Mouse (Mus musculus) heart, adult 2 months (tissue): ENCODE data around the gene Lars2.

ENCODE experiments used
- CTCF ChIP-seq: fragments of 200-600 bp; IDR thresholded peaks from 2 replicates; pipeline ENCODE4 v1.8.1; 2022; ENCODE audit warnings: antibody characterized with exemption, mild to moderate bottlenecking, moderate library complexity
- EP300 ChIP-seq: fragments of 200-500 bp; IDR thresholded peaks from 2 replicates; pipeline ENCODE4 v1.6.1; 2011; ENCODE audit warnings: low read depth, low read length, control low read depth; ENCODE audit not compliant: insufficient read depth
- POLR2A ChIP-seq: fragments of 200-500 bp; IDR thresholded peaks from 2 replicates; pipeline ENCODE4 v1.6.1; 2011; ENCODE audit warnings: mild to moderate bottlenecking, low read depth, low read length, control low read depth; ENCODE audit not compliant: insufficient read depth

DNA sequence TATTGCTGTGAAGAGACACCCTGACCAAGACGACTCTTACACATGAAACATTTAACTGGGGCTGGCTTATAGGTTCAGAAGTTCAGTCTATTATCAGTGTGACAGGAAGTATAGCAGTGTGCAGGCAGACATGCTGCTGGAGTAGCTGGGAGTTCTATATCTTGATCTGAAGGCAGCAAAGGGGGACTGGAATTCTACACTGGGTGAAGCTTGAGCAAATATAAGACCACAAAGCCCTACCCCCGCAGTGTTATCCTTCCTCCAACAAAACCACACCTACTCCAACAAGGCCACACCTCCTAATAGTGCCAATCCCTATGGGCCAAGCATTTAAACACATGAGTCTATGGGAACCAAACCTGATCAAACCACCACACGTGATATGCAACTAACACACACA, 85.0 kb downstream of the Lars2 start:
- TF ChIP-seq CTCF: no peak
- TF ChIP-seq POLR2A: no peak
- no peak for TF ChIP-seq EP300
